Mouse (Mus musculus): ENCODE results near the gene Syn3. TPM values are rescaled to one million over a fixed set of nuclear protein-coding genes. Genes with fewer than 3 reads are reported as not detected.
A peak's percentile ranks its signal among the peaks of the same experiment; 100 is the strongest.

Syn3 gene
- polyA plus RNA-seq, 1 experiment from 2014 or later, result 4.0 TPM

- Histone ChIP-seq H3K4me3 (replicated peaks; ENCODE audit: low read length) (no peak overlapping the region), H3K36me3 (ENCODE audit: control insufficient read depth, insufficient read depth, low read length) (no peaks in the 10 kb centered on the region), H3K9ac (ENCODE audit: low read length) (no peak overlapping the region), H3K4me1 (ENCODE audit: control insufficient read depth, insufficient read depth, low read length) (no peaks in the 10 kb centered on the region), H3K27ac (ENCODE audit: low read length) (no peak overlapping the region), H3K27me3 (ENCODE audit: control insufficient read depth, insufficient read depth, low read length) (no peaks in the 10 kb centered on the region), H3K9me3 (replicated peaks; ENCODE audit: control insufficient read depth, low read length) (peaks cover 5% of the 10 kb centered on the region; the same call in 1 of the 2 replicates), H3K4me2 (ENCODE audit: low read depth, low read length) (no peak overlapping the region)
- 50% methylated on average over 3 of the region's 3 CpGs for WGBS
- ATAC-seq (ENCODE audit: insufficient read depth, low FRiP score), result peak; percentile 64; the same call in 1 of the 2 replicates
These were observed 429.4 kb downstream of the Syn3 start for GRCm38 (mm10) chr10:86069341-86069740.

DNA sequence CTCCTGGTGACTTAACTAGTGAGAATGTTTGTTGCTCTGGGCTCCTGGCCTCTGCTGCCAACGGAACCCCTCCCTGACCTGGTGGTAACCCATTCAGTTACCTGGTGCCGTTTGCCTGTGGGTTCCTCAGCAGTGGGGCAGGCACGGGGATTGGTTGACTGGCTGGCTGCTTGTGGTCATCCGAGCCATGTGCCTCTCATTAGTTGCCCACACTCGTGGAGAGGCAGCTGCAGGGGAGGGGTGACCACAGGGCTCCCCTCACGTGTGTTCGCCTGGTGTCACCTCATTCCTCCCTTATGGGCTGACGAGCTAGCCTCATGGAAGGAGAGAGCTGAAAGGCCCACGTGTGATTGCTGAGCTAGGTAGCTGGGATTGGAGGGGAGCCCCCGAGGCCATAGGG is 430.8 kb downstream of the Syn3 start:
- 68% methylated on average over 10 of the region's 10 CpGs for WGBS
- Histone ChIP-seq H3K9ac (ENCODE audit: low read length) (no peak overlapping the region), H3K36me3 (ENCODE audit: control insufficient read depth, insufficient read depth, low read length) (no peaks in the 10 kb centered on the region), H3K4me2 (ENCODE audit: low read depth, low read length) (no peak overlapping the region), H3K9me3 (replicated peaks; ENCODE audit: control insufficient read depth, low read length) (no peaks in the 10 kb centered on the region), H3K27me3 (ENCODE audit: control insufficient read depth, insufficient read depth, low read length) (no peaks in the 10 kb centered on the region), H3K4me3 (replicated peaks; ENCODE audit: low read length) (no peak overlapping the region), H3K4me1 (ENCODE audit: control insufficient read depth, insufficient read depth, low read length) (no peaks in the 10 kb centered on the region), H3K27ac (ENCODE audit: low read length) (no peak overlapping the region)
- no peak for ATAC-seq (ENCODE audit: insufficient read depth, low FRiP score)

DNA sequence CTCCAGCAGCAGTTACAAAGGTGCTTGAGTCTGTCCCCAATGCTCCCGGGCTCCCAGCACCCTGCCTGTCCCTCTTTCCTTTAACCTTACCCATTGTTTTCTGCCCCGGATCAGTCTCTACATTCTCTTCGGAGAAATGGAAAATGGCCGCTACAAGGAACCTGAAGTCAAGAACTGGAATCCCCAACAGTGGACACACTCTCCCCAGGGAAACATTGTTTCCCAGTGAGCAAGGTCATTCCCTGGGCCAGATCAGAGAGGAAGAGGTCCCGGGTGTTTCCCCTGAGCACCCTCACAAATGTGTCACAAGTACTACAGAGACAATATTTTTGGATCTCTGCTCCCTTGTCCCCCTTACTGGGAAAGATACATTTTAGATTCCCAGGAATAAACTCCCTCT is 432.0 kb downstream of the Syn3 start:
- ATAC-seq (ENCODE audit: insufficient read depth, low FRiP score), result no peak
- Histone ChIP-seq H3K9me3 (replicated peaks; ENCODE audit: control insufficient read depth, low read length) (0 out of 2 replicates have a peak, but pooled peaks cover 7% of the 10 kb centered on the region), H3K4me2 (ENCODE audit: low read depth, low read length) (no peak overlapping the region), H3K27ac (ENCODE audit: low read length) (no peak overlapping the region), H3K4me3 (replicated peaks; ENCODE audit: low read length) (no peak overlapping the region), H3K27me3 (ENCODE audit: control insufficient read depth, insufficient read depth, low read length) (no peaks in the 10 kb centered on the region), H3K4me1 (ENCODE audit: control insufficient read depth, insufficient read depth, low read length) (no peaks in the 10 kb centered on the region), H3K36me3 (ENCODE audit: control insufficient read depth, insufficient read depth, low read length) (no peaks in the 10 kb centered on the region), H3K9ac (ENCODE audit: low read length) (no peak overlapping the region)
- 72% methylated on average over 5 of the region's 5 CpGs for WGBS

DNA sequence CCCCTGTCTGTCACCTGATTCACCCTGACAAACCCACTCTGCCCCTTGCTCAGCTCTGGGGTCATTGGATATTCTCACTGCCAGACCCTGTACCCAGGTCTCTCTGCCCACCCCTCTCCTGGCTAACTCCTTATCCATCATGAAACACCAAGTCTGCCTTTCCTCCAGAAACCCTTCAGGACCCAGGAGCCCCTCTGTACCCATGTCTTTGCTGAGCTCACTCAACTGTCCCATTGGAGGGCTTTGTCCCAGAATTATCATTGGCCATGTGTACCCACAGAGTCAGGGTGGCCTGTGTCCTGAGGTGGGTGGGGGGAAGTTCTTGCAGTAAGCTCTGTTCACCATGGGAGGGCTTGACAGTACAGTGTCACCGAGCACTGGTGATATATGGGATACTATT is 433.0 kb downstream of the Syn3 start:
- Histone ChIP-seq H3K9me3 (replicated peaks; ENCODE audit: control insufficient read depth, low read length) (0 out of 2 replicates have a peak, but pooled peaks cover 8% of the 10 kb centered on the region), H3K27me3 (ENCODE audit: control insufficient read depth, insufficient read depth, low read length) (no peaks in the 10 kb centered on the region), H3K9ac (ENCODE audit: low read length) (no peak overlapping the region), H3K4me1 (ENCODE audit: control insufficient read depth, insufficient read depth, low read length) (no peaks in the 10 kb centered on the region), H3K27ac (ENCODE audit: low read length) (no peak overlapping the region), H3K4me2 (ENCODE audit: low read depth, low read length) (no peak overlapping the region), H3K36me3 (ENCODE audit: control insufficient read depth, insufficient read depth, low read length) (no peaks in the 10 kb centered on the region), H3K4me3 (replicated peaks; ENCODE audit: low read length) (no peak overlapping the region)
- WGBS, result 82% methylated on average over 1 of the region's 1 CpGs
- ATAC-seq (ENCODE audit: insufficient read depth, low FRiP score), result no peak

- Histone ChIP-seq H3K9ac (ENCODE audit: low read length) (no peak overlapping the region; the same call in 1 of the 2 replicates), H3K4me3 (replicated peaks; ENCODE audit: low read length) (no peak overlapping the region), H3K9me3 (replicated peaks; ENCODE audit: control insufficient read depth, low read length) (0 out of 2 replicates have a peak, but pooled peaks cover 8% of the 10 kb centered on the region), H3K4me2 (ENCODE audit: low read depth, low read length) (no peak overlapping the region), H3K36me3 (ENCODE audit: control insufficient read depth, insufficient read depth, low read length) (no peaks in the 10 kb centered on the region), H3K4me1 (ENCODE audit: control insufficient read depth, insufficient read depth, low read length) (no peaks in the 10 kb centered on the region), H3K27me3 (ENCODE audit: control insufficient read depth, insufficient read depth, low read length) (no peaks in the 10 kb centered on the region), H3K27ac (ENCODE audit: low read length) (no peak overlapping the region)
- WGBS, result 3% methylated on average over 4 of the region's 4 CpGs
- ATAC-seq (ENCODE audit: insufficient read depth, low FRiP score), result peak; percentile 80
These were observed 433.8 kb downstream of the Syn3 start for GRCm38 (mm10) chr10:86064937-86065336.

DNA sequence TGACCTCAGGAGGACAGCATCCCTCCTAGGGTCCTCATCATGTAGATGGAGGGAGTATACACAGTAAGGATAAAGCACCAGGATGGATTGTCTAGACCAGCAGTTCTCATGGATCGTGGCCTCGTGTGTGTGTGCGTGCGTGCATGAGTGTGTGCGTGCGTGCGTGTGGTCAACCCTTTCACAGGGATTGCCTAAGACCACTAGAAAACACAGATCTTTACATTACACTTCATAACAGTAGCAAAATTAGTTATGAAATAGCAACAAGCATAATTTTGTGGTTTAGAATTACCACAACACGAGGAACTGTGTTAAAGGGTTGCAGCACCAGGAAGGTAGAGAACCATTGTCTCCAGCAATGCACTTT is 435.7 kb downstream of the Syn3 start:
- no peaks in the 10 kb centered on the region for H3K36me3 ChIP-seq (ENCODE audit: control insufficient read depth, insufficient read depth, low read length)
- H3K27me3 ChIP-seq (ENCODE audit: control insufficient read depth, insufficient read depth, low read length), result no peaks in the 10 kb centered on the region
- H3K9ac ChIP-seq (ENCODE audit: low read length), result no peak overlapping the region
- no peak overlapping the region for H3K4me3 ChIP-seq (replicated peaks; ENCODE audit: low read length)
- no peak overlapping the region for H3K4me2 ChIP-seq (ENCODE audit: low read depth, low read length)
- no peaks in the 10 kb centered on the region for H3K4me1 ChIP-seq (ENCODE audit: control insufficient read depth, insufficient read depth, low read length)
- WGBS, result 90% methylated on average over 8 of the region's 8 CpGs
- ATAC-seq (ENCODE audit: insufficient read depth, low FRiP score), result no peak
- 0 out of 2 replicates have a peak, but pooled peaks cover 8% of the 10 kb centered on the region for H3K9me3 ChIP-seq (replicated peaks; ENCODE audit: control insufficient read depth, low read length)
- H3K27ac ChIP-seq (ENCODE audit: low read length), result no peak overlapping the region

DNA sequence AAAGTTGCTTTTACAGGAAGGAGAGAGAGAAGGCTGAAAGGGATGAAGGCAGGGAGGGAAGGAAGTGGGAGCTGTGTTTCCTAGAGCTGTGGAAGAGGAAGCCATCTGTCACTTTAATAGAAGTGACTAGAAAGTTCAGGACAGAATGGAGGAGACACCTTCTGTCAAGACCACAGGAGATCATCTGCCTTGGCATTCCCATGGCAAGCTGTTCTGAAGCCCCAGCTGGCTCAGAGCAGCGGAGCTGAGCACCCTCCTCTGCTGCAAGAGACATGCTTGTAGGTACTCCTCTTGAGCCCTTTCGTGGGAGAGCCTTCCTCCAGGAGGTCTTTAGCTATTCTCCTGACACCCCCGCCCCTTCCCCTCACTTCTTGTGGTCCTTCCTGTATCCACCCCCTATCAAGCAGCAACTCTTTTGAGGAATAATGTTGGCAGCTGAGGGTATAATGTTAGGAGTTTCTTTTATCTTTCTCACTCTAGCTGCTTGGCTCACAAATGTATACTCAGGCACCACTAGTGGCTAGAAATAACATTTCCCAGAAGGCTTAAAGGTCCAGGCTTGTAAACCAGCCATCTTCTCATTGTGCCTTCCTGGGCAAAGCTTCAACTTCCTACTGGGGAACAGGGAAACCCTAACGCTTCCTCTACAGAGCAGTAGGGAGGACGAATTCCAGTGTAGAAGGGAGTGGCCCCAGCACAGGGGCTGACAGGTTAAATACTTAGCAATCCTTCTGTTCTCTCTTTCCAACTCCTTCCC is 436.3 kb downstream of the Syn3 start:
- no peaks in the 10 kb centered on the region for H3K27me3 ChIP-seq (ENCODE audit: control insufficient read depth, insufficient read depth, low read length)
- H3K9ac ChIP-seq (ENCODE audit: low read length), result no peak overlapping the region
- ATAC-seq (ENCODE audit: insufficient read depth, low FRiP score), result no peak
- no peaks in the 10 kb centered on the region for H3K36me3 ChIP-seq (ENCODE audit: control insufficient read depth, insufficient read depth, low read length)
- H3K9me3 ChIP-seq (replicated peaks; ENCODE audit: control insufficient read depth, low read length), result 0 out of 2 replicates have a peak, but pooled peaks cover 8% of the 10 kb centered on the region
- no peak overlapping the region for H3K27ac ChIP-seq (ENCODE audit: low read length)
- no peaks in the 10 kb centered on the region for H3K4me1 ChIP-seq (ENCODE audit: control insufficient read depth, insufficient read depth, low read length)
- WGBS, result 54% methylated on average over 5 of the region's 5 CpGs
- H3K4me2 ChIP-seq (ENCODE audit: low read depth, low read length), result no peak overlapping the region
- H3K4me3 ChIP-seq (replicated peaks; ENCODE audit: low read length), result no peak overlapping the region

- Histone ChIP-seq H3K4me2 (ENCODE audit: low read depth, low read length) (no peak overlapping the region), H3K9me3 (replicated peaks; ENCODE audit: control insufficient read depth, low read length) (0 out of 2 replicates have a peak, but pooled peaks cover 8% of the 10 kb centered on the region), H3K36me3 (ENCODE audit: control insufficient read depth, insufficient read depth, low read length) (0 out of 2 replicates have a peak, but pooled peaks cover 3% of the 10 kb centered on the region), H3K4me3 (replicated peaks; ENCODE audit: low read length) (no peak overlapping the region), H3K9ac (ENCODE audit: low read length) (no peak overlapping the region), H3K27ac (ENCODE audit: low read length) (no peak overlapping the region), H3K27me3 (ENCODE audit: control insufficient read depth, insufficient read depth, low read length) (no peaks in the 10 kb centered on the region), H3K4me1 (ENCODE audit: control insufficient read depth, insufficient read depth, low read length) (no peaks in the 10 kb centered on the region)
- ATAC-seq (ENCODE audit: insufficient read depth, low FRiP score), result no peak
- WGBS, result 51% methylated on average over 3 of the region's 3 CpGs
These were observed 438.4 kb downstream of the Syn3 start for GRCm38 (mm10) chr10:86060267-86060666.

DNA sequence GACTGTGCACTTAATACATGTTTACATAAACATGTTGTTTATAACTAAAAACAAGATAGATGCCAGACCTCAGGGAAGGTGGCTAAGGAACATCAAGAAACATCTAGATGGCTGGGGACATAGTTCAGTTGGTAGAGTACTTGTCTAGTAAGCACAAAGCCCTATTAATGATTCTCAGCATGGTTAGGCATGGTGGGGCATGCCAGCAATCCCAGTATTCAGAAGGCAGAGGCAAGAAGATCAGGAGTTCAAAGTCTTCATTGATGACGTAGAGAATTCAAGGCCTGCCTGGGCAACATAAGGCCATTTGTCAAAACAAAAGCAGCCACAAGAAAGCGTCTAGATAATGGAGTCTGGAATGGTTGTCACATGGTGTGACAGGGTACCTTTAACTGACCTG is 441.0 kb downstream of the Syn3 start:
- H3K4me2 ChIP-seq (ENCODE audit: low read depth, low read length), result no peak overlapping the region
- H3K36me3 ChIP-seq (ENCODE audit: control insufficient read depth, insufficient read depth, low read length), result 0 out of 2 replicates have a peak, but pooled peaks cover 3% of the 10 kb centered on the region
- no peak for ATAC-seq (ENCODE audit: insufficient read depth, low FRiP score)
- H3K4me1 ChIP-seq (ENCODE audit: control insufficient read depth, insufficient read depth, low read length), result no peaks in the 10 kb centered on the region
- H3K27me3 ChIP-seq (ENCODE audit: control insufficient read depth, insufficient read depth, low read length), result no peaks in the 10 kb centered on the region
- WGBS, result 56% methylated on average over 2 of the region's 2 CpGs
- H3K4me3 ChIP-seq (replicated peaks; ENCODE audit: low read length), result no peak overlapping the region
- 0 out of 2 replicates have a peak, but pooled peaks cover 8% of the 10 kb centered on the region for H3K9me3 ChIP-seq (replicated peaks; ENCODE audit: control insufficient read depth, low read length)
- H3K9ac ChIP-seq (ENCODE audit: low read length), result no peak overlapping the region
- H3K27ac ChIP-seq (ENCODE audit: low read length), result no peak overlapping the region

All from stomach, embryonic 16.5 days (tissue).